Mouse (Mus musculus) brain, embryonic 14.5 days (tissue): Measurements from ENCODE around the gene Gsap.

Source experiments
- CTCF ChIP-seq: fragments of 200-500 bp; IDR thresholded peaks from 2 replicates; pipeline ENCODE4 v1.5.1; 2012; ENCODE audit warnings: inconsistent platforms, mild to moderate bottlenecking, moderate library complexity, borderline replicate concordance; ENCODE audit not compliant: insufficient read depth, insufficient read length; ENCODE audit errors: extremely low read depth
- POLR2A ChIP-seq: fragments of 200-500 bp; IDR thresholded peaks from 2 replicates; pipeline ENCODE4 v1.6.1; 2012; ENCODE audit warnings: mild to moderate bottlenecking, inconsistent platforms, borderline replicate concordance; ENCODE audit not compliant: poor library complexity, insufficient read depth, insufficient read length, severe bottlenecking; ENCODE audit errors: extremely low read depth

- TF ChIP-seq CTCF: no peak
- no peak for TF ChIP-seq POLR2A
Measured at GRCm38 (mm10) chr5:21139505-21139904, 46.5 kb upstream of the Gsap start.
